Mouse (Mus musculus) gastrocnemius, adult 18-20 months (tissue): Measurements from ENCODE around the gene Csnk2a2. TPM values are rescaled to one million over a fixed set of nuclear protein-coding genes. Genes with fewer than 3 reads are reported as not detected.

Experiments used
- DNase-seq: peaks from one replicate; pipeline ENCODE4 v3.0.0; 2021; ENCODE audit warnings: low spot score
- total RNA-seq, 2 experiments: library from RNA; stranded (reverse); gene quantifications; 2 replicates each; pipeline ENCODE4 v1.2.3; 2021

Gene Csnk2a2
- total RNA-seq, 2 experiments from 2014 or later: 24.2 to 24.7 TPM

DNA sequence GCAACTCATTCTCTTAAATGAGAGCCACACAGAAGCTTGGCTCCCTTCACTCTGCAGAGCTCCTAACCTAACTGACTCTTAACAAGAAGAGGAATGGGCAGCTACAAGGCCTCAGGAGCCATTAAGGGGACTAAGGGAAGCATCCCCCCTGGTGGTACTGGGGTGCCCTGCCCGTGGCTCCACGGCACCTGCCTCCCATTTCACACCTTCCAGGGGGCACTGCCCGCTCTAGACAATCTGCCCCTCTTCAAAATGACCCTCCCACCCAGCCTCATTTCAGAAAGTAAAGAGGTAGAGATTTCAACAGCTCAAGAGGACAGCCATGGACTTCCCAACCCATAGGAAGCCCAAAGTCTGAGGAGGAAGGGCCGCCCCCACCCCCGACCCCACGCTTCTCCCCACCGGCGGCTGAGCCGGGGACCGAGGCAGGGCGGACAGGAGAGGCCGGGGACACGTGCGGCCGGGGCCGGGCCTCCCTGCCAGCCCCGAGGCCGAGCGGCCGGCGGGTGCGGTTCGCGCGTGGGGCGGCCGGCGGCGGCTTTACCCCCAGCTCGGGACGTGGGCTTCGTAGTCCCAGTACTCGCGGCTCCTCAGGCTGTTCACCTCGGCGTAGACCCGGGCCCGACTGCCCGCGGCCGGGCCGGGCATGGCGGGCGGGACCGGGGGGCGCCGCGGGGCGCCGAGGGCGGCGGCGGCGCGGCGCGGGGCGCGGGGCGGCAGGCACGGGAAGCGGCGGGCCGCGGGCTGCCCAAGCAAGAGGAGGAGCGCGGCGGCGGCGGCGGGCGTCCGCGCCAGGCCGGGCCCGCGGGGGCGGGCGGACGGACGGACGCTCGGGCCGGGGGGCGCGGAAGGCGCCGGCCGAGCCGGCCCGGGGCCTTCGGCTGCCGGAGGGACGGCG, 1.8 kb downstream of the Csnk2a2 start:
- DNase-seq: no peak

- DNase-seq: no peak
Measured at GRCm38 (mm10) chr8:95470008-95470407, 19.8 kb downstream of the Csnk2a2 start.

- no peak for DNase-seq
Measured at GRCm38 (mm10) chr8:95468995-95469394, 20.8 kb downstream of the Csnk2a2 start.

- no peak for DNase-seq
Measured at GRCm38 (mm10) chr8:95466543-95466942, 23.3 kb downstream of the Csnk2a2 start.

DNA sequence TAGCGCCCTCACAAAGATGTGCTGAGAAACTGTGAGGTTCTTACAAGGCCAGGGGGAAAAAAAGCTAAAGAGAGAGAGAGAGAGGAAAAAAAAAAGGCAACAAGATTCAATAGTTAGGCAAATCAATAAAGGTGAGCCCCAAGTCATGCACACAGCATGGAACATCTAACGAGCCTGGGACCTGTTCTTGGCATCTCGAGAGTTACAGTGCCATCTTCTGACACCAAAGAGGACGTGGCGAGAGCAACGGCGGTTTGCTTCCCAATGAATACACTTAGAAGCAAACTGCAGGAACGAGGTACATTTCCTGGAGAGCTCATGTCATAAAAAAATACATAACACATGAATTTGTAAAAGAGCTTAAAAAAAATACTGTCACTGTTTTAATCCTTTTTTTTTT, 37.3 kb downstream of the Csnk2a2 start:
- DNase-seq: no peak

DNA sequence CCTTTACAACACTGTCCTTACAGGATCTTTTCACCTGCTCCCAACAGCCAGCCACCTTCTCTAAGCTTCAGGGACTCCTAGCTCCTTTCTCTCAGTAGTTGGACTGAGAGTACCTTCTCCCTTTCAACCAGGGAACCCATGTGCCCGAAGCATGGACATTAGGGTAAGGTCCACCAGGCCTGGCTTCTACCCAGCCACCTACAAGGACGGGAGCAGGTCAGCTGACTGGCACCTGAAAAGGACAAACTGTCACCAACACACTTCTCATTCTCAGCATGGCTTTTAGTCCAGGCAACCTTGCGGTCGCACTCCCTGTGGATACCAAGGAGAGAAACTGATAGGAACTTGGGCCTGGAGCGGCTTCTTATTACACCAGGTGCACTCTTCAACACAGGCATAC, 39.6 kb downstream of the Csnk2a2 start:
- no peak for DNase-seq

DNA sequence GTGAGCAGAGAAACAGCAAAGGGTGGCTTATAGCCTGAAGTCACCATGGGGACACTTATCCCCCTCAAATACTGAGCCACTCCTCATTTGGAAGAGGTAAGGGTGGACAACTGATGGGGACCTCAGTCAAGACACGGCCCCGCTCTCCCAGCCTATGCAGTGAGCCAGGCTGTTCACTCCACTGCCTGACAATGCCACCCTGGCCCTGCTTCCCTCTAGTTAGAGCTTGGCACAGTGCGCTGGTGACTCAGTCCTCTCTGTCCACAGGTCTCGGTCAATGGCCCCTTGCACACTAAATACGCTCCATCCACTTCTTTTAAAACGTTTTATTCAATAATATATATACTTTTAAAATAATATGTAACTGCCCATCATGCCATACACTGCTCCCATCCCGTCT, 42.2 kb downstream of the Csnk2a2 start:
- no peak for DNase-seq

- no peak for DNase-seq
Measured at GRCm38 (mm10) chr8:95445042-95445441, 44.8 kb downstream of the Csnk2a2 start.

DNA sequence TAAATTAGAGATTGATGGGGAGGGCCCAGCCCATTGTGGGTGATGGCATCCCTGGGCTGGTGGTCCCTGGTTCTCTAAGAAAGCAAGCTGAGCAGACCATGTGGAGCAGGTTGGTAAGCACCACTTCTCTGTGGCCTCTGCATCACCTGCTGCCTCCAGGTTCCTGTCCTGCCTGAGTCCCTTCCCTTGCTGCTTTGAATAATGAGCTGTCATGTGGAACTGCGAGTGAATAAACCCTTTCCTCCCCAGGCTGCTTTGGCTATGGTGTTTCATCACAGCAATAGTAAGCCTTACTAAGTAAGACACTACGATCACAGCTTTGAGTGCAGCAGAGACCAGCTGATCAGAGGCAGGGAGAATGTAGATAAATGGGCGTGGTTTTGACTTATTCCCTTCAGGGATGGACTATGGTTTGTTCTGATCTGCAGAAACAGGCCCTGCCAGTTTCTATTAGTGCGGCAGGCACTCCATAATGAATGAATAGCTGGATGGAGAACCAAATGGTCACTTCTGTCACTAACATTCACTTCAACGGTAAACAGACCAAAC, 48.3 kb downstream of the Csnk2a2 start:
- no peak for DNase-seq

DNA sequence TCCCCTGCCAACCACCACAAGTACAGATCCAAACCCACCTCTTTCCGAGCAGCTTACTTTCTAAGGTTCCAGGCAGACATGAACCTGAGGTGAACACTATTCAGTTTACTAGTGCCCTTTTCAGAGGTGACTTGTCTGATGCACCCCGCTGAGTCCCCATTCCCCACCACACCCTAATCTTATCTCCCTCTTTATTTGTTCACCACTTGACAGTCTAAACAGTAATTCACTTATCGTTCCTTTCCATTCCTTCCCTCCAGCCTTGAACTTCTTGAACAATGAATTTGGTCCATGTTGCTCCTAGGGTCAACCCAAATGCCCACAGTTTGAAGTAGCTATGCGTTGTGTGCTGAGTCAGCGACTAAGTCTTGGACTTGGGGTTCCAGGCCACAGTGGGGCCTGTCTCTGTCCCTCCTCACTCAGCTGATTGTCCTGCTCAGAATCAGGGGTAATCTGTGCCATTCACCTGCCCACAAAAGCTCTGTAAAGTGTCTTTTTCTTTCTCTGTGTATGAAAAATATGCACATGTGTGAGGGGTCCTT, 49.6 kb downstream of the Csnk2a2 start:
- no peak for DNase-seq

DNA sequence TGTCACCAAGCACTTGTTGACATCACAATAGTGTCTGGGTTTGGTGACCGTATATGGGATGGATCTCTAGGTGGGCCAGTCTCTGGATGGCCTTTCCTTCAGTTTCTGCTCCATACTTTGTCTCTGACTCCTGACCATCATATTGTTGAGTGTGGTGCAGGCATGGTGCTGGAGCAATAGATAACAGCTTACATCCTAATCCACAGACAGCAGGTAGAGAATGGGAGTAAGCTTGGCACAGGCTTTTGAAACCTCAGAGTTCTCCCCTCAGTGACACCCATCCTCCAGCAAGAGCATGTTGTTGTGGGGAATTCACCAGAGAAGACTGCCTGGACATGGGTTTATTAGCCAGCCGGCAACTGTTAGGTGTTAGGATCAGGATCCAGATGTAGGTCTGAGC, 50.4 kb downstream of the Csnk2a2 start:
- no peak for DNase-seq

- no peak for DNase-seq
Measured at GRCm38 (mm10) chr8:95437341-95437992, 52.4 kb downstream of the Csnk2a2 start.

DNA sequence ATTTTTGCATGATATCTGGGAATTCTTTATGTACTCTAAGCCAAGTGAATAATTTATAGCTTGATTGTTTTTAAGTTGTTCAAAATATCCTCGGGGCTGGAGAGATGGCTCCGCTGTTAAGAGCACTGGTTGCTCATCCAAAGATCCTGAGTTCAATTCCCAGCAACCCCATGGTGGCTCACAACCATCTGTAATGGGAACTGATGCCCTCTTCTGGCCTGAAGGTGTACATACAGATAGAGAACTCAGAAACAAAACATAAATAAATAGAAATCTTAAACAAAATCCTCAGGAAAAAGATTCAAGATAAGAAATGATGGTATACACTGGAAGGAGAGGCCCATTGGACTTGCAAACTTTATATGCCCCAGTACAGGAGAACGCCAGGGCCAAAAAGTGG, 53.9 kb downstream of the Csnk2a2 start:
- DNase-seq: no peak

GRCm38 (mm10) chr8:95435471-95435870, 54.4 kb downstream of the Csnk2a2 start:
- no peak for DNase-seq

DNA sequence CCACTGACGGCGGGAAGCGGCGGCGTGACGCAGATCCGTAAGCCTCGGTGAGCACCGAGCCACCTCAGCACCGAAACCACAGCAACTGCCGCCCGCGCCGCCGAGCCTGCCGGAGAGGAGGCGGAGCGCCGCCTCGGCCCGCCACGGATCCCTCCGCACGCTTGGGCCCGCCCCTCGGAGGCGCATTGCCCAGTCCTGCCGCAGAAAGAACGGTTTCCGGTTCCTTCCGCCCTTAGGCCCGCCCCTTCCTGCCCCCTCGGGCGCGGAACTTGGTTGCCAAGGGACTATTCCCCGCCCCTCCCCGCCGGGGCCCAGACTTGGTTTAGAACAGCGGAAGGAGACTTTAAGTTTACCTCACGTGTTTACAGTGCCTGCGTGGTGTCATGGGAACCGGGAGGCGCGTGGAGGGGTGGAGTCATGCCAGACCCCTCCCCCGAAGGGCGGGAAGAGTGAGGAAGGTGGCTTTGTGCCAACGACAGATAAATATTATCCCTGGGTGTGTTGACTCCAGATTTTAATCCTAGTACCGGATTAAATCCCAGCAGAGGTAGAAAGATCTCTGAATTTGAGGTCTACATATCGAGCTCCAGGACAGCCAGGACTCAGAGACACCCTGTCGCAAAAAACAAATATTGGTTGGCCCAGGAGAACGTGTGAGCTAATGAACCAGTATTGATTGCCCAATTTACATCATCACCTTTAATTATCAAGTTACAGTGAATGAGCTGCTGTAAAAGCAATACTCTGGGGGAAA, 55.0 kb downstream of the Csnk2a2 start, which contains the start of gene Cfap20:
Gene Cfap20, minus strand, starts transcription at position 184 of the 754 bp plus-strand sequence.
- DNase-seq: peak; percentile 100

DNA sequence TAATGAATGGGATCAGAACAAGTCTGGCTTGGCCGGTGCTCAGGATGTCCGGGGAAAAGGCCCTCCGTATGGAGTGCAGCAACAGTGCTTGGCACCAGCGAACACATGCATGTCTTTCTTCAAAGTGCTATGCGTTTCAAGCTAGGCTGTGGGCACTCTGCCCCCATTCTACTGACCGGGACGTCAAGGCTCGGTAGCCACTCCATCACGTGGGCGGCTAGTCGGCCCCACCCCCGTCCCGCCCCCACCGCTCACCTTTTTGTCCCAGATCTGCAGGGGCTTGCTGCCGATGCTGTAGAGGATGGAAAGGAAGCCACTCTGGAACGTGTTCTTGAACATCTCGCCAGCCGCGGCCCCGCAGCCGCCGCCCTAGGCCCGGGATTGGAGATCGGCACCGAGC, 55.6 kb downstream of the Csnk2a2 start:
- DNase-seq: peak; percentile 22

DNA sequence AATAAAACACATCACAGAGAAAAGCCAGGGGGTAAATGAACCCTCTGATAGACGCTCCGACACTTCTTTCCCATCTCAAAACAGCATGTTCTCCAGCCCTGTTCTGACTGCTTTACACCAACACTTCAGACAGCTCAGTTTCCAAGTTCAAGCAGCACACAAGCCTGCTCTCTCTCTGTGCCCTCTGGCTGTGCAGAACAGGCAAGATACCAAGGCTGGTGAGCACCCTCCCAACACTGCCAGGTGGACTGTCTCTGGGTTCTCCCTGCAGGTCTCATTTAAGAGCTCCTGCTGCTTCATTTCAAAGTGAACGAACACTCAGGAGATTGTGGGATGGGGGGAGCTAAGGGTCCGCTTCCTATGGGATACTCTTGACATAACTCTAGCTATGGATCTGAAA, 56.7 kb downstream of the Csnk2a2 start:
- no peak for DNase-seq

GRCm38 (mm10) chr8:95432471-95432870, 57.4 kb downstream of the Csnk2a2 start:
- DNase-seq: no peak

- DNase-seq: peak; percentile 54
Measured at GRCm38 (mm10) chr8:95429945-95430344, 59.9 kb downstream of the Csnk2a2 start.

- peak; percentile 63 for DNase-seq
Measured at GRCm38 (mm10) chr8:95427594-95428535, 62.0 kb downstream of the Csnk2a2 start.
